Mouse (Mus musculus): Measurements from ENCODE around the gene Cntnap2.

The Cntnap2 gene

GRCm38 (mm10) chr6:45381126-45381525 is 322.0 kb downstream of the Cntnap2 start:
- TF ChIP-seq CTCF (conservative IDR thresholded peaks at IDR 0.05; ENCODE audit: low read length) = no peak
- no peak for TF ChIP-seq NANOG (IDR thresholded peaks at IDR 0.05; ENCODE audit: borderline replicate concordance, low read length)
- no peak for TF ChIP-seq POU5F1 (IDR thresholded peaks at IDR 0.05; ENCODE audit: borderline replicate concordance, low read length)
- Histone ChIP-seq H3K36me3 (ENCODE audit: insufficient read depth, low read length) (no peaks in the 10 kb centered on the region), H3K4me3 (replicated peaks; ENCODE audit: low read length) (no peak overlapping the region), H3K4me1 (replicated peaks; ENCODE audit: low read depth, low read length) (no peaks in the 10 kb centered on the region), H3K27me3 (ENCODE audit: insufficient read depth, low read length) (no peaks in the 10 kb centered on the region), H3K9me3 (ENCODE audit: low read length) (no peaks in the 10 kb centered on the region)

GRCm38 (mm10) chr6:45389034-45389433 is 329.9 kb downstream of the Cntnap2 start:
- no peaks in the 10 kb centered on the region for H3K4me1 ChIP-seq (replicated peaks; ENCODE audit: low read depth, low read length)
- no peaks in the 10 kb centered on the region for H3K9me3 ChIP-seq (ENCODE audit: low read length)
- H3K27me3 ChIP-seq (ENCODE audit: insufficient read depth, low read length) = no peaks in the 10 kb centered on the region
- TF ChIP-seq CTCF (conservative IDR thresholded peaks at IDR 0.05; ENCODE audit: low read length) (no peak), POU5F1 (IDR thresholded peaks at IDR 0.05; ENCODE audit: borderline replicate concordance, low read length) (no peak), NANOG (IDR thresholded peaks at IDR 0.05; ENCODE audit: borderline replicate concordance, low read length) (no peak)
- H3K36me3 ChIP-seq (ENCODE audit: insufficient read depth, low read length) = no peaks in the 10 kb centered on the region
- no peak overlapping the region for H3K4me3 ChIP-seq (replicated peaks; ENCODE audit: low read length)

GRCm38 (mm10) chr6:45413629-45414028 is 354.5 kb downstream of the Cntnap2 start:
- no peaks in the 10 kb centered on the region for H3K4me1 ChIP-seq (replicated peaks; ENCODE audit: low read depth, low read length)
- H3K36me3 ChIP-seq (ENCODE audit: insufficient read depth, low read length) = no peaks in the 10 kb centered on the region
- no peaks in the 10 kb centered on the region for H3K27me3 ChIP-seq (ENCODE audit: insufficient read depth, low read length)
- TF ChIP-seq POU5F1 (IDR thresholded peaks at IDR 0.05; ENCODE audit: borderline replicate concordance, low read length) (no peak), CTCF (conservative IDR thresholded peaks at IDR 0.05; ENCODE audit: low read length) (no peak), NANOG (IDR thresholded peaks at IDR 0.05; ENCODE audit: borderline replicate concordance, low read length) (no peak)
- no peaks in the 10 kb centered on the region for H3K9me3 ChIP-seq (ENCODE audit: low read length)
- H3K4me3 ChIP-seq (replicated peaks; ENCODE audit: low read length) = no peak overlapping the region

GRCm38 (mm10) chr6:45455424-45455823 is 396.3 kb downstream of the Cntnap2 start:
- Histone ChIP-seq H3K9me3 (ENCODE audit: low read length) (no peaks in the 10 kb centered on the region), H3K4me3 (replicated peaks; ENCODE audit: low read length) (no peak overlapping the region), H3K27me3 (ENCODE audit: insufficient read depth, low read length) (no peaks in the 10 kb centered on the region), H3K36me3 (ENCODE audit: insufficient read depth, low read length) (no peaks in the 10 kb centered on the region), H3K4me1 (replicated peaks; ENCODE audit: low read depth, low read length) (no peaks in the 10 kb centered on the region)
- TF ChIP-seq POU5F1 (IDR thresholded peaks at IDR 0.05; ENCODE audit: borderline replicate concordance, low read length) = no peak
- TF ChIP-seq CTCF (conservative IDR thresholded peaks at IDR 0.05; ENCODE audit: low read length) = no peak
- no peak for TF ChIP-seq NANOG (IDR thresholded peaks at IDR 0.05; ENCODE audit: borderline replicate concordance, low read length)

- Histone ChIP-seq H3K4me1 (replicated peaks; ENCODE audit: low read depth, low read length) (no peaks in the 10 kb centered on the region), H3K27me3 (ENCODE audit: insufficient read depth, low read length) (no peaks in the 10 kb centered on the region), H3K36me3 (ENCODE audit: insufficient read depth, low read length) (no peaks in the 10 kb centered on the region), H3K9me3 (ENCODE audit: low read length) (no peaks in the 10 kb centered on the region), H3K4me3 (replicated peaks; ENCODE audit: low read length) (no peak overlapping the region)
- TF ChIP-seq POU5F1 (IDR thresholded peaks at IDR 0.05; ENCODE audit: borderline replicate concordance, low read length) (no peak), CTCF (conservative IDR thresholded peaks at IDR 0.05; ENCODE audit: low read length) (no peak), NANOG (IDR thresholded peaks at IDR 0.05; ENCODE audit: borderline replicate concordance, low read length) (no peak)
Observed at GRCm38 (mm10) chr6:45518221-45518620, 459.1 kb downstream of the Cntnap2 start.

- Histone ChIP-seq H3K4me1 (replicated peaks; ENCODE audit: low read depth, low read length) (no peaks in the 10 kb centered on the region), H3K27me3 (ENCODE audit: insufficient read depth, low read length) (no peaks in the 10 kb centered on the region), H3K4me3 (replicated peaks; ENCODE audit: low read length) (no peak overlapping the region), H3K9me3 (ENCODE audit: low read length) (no peaks in the 10 kb centered on the region), H3K36me3 (ENCODE audit: insufficient read depth, low read length) (no peaks in the 10 kb centered on the region)
- TF ChIP-seq CTCF (conservative IDR thresholded peaks at IDR 0.05; ENCODE audit: low read length) (no peak), POU5F1 (IDR thresholded peaks at IDR 0.05; ENCODE audit: borderline replicate concordance, low read length) (no peak), NANOG (IDR thresholded peaks at IDR 0.05; ENCODE audit: borderline replicate concordance, low read length) (no peak)
Observed at GRCm38 (mm10) chr6:45536999-45537398, 477.8 kb downstream of the Cntnap2 start.

GRCm38 (mm10) chr6:45544319-45544875 is 485.2 kb downstream of the Cntnap2 start:
- Histone ChIP-seq H3K4me1 (replicated peaks; ENCODE audit: low read depth, low read length) (no peaks in the 10 kb centered on the region), H3K27me3 (ENCODE audit: insufficient read depth, low read length) (no peaks in the 10 kb centered on the region), H3K36me3 (ENCODE audit: insufficient read depth, low read length) (no peaks in the 10 kb centered on the region), H3K4me3 (replicated peaks; ENCODE audit: low read length) (no peak overlapping the region), H3K9me3 (ENCODE audit: low read length) (no peaks in the 10 kb centered on the region)
- TF ChIP-seq POU5F1 (IDR thresholded peaks at IDR 0.05; ENCODE audit: borderline replicate concordance, low read length) (no peak), NANOG (IDR thresholded peaks at IDR 0.05; ENCODE audit: borderline replicate concordance, low read length) (no peak), CTCF (conservative IDR thresholded peaks at IDR 0.05; ENCODE audit: low read length) (no peak)

GRCm38 (mm10) chr6:45559724-45560123 is 500.6 kb downstream of the Cntnap2 start:
- Histone ChIP-seq H3K4me1 (replicated peaks; ENCODE audit: low read depth, low read length) (no peaks in the 10 kb centered on the region), H3K27me3 (ENCODE audit: insufficient read depth, low read length) (no peaks in the 10 kb centered on the region), H3K36me3 (ENCODE audit: insufficient read depth, low read length) (no peaks in the 10 kb centered on the region), H3K4me3 (replicated peaks; ENCODE audit: low read length) (no peak overlapping the region), H3K9me3 (ENCODE audit: low read length) (no peaks in the 10 kb centered on the region)
- TF ChIP-seq NANOG (IDR thresholded peaks at IDR 0.05; ENCODE audit: borderline replicate concordance, low read length) (no peak), POU5F1 (IDR thresholded peaks at IDR 0.05; ENCODE audit: borderline replicate concordance, low read length) (no peak), CTCF (conservative IDR thresholded peaks at IDR 0.05; ENCODE audit: low read length) (no peak)
